Mouse (Mus musculus) adrenal gland, postnatal 14 days (tissue): ENCODE measurements around the gene Dcst1. TPM values are rescaled to one million over a fixed set of nuclear protein-coding genes. Genes with fewer than 3 reads are reported as not detected.

Experiments
- DNase-seq: peaks from one replicate; pipeline ENCODE4 v3.0.0; 2021; ENCODE audit warnings: mixed read lengths
- total RNA-seq: library from RNA; stranded (reverse); gene quantifications from 2 replicates; pipeline ENCODE4 v1.2.3, GENCODE M21; 2021

The Dcst1 gene
- total RNA-seq, 1 experiment from 2014 or later: 0.30 TPM

GRCm38 (mm10) chr3:89332013-89332412, 33.0 kb downstream of the Dcst1 start:
- no peak for DNase-seq

GRCm38 (mm10) chr3:89331561-89331960, 33.5 kb downstream of the Dcst1 start:
- DNase-seq: no peak

GRCm38 (mm10) chr3:89330948-89331347, 34.1 kb downstream of the Dcst1 start:
- peak; percentile 84 for DNase-seq

GRCm38 (mm10) chr3:89330346-89330745, 34.7 kb downstream of the Dcst1 start:
- DNase-seq: no peak

- no peak for DNase-seq
Observed at GRCm38 (mm10) chr3:89328623-89329022, 36.4 kb downstream of the Dcst1 start.

- DNase-seq: no peak
Observed at GRCm38 (mm10) chr3:89327371-89327870, 37.6 kb downstream of the Dcst1 start.

- DNase-seq: no peak
Observed at GRCm38 (mm10) chr3:89325882-89326281, 39.2 kb downstream of the Dcst1 start.

- peak; percentile 80 for DNase-seq
Observed at GRCm38 (mm10) chr3:89322514-89323165, 42.4 kb downstream of the Dcst1 start, which contains the start of gene Efna3. TSS of gene Efna3 (minus strand) at chr3:89322965.

- DNase-seq: no peak
Observed at GRCm38 (mm10) chr3:89322131-89322500, 42.9 kb downstream of the Dcst1 start.

GRCm38 (mm10) chr3:89321183-89322130, 43.6 kb downstream of the Dcst1 start:
- peak; percentile 26 for DNase-seq

GRCm38 (mm10) chr3:89320581-89321182, 44.4 kb downstream of the Dcst1 start:
- peak; percentile 62 for DNase-seq

GRCm38 (mm10) chr3:89319591-89320350, 45.3 kb downstream of the Dcst1 start:
- no peak for DNase-seq

- DNase-seq: no peak
Observed at GRCm38 (mm10) chr3:89318971-89319590, 46.0 kb downstream of the Dcst1 start.

GRCm38 (mm10) chr3:89318316-89318715, 46.7 kb downstream of the Dcst1 start:
- no peak for DNase-seq

GRCm38 (mm10) chr3:89317246-89317645, 47.8 kb downstream of the Dcst1 start:
- no peak for DNase-seq

- peak; percentile 88 for DNase-seq
Observed at GRCm38 (mm10) chr3:89316833-89317232, 48.2 kb downstream of the Dcst1 start.

- no peak for DNase-seq
Observed at GRCm38 (mm10) chr3:89315930-89316831, 48.9 kb downstream of the Dcst1 start.

- peak; percentile 88 for DNase-seq
Observed at GRCm38 (mm10) chr3:89315195-89315929, 49.7 kb downstream of the Dcst1 start.

- no peak for DNase-seq
Observed at GRCm38 (mm10) chr3:89314791-89315190, 50.3 kb downstream of the Dcst1 start.

GRCm38 (mm10) chr3:89314340-89314739, 50.7 kb downstream of the Dcst1 start:
- DNase-seq: no peak
